Mouse (Mus musculus) heart, embryonic 14.5 days (tissue): Measurements from ENCODE around the gene Tgm7. TPM values are rescaled to one million over a fixed set of nuclear protein-coding genes. Genes with fewer than 3 reads are reported as not detected.

ENCODE experiments used
- polyA plus RNA-seq: library from polyadenylated mRNA; unstranded; fragments of >200 nt; fragmentation: Nextera tagmentation; extraction: Ambion mirVana; gene quantifications from 2 replicates; pipeline ENCODE4 v1.2.1, GENCODE M21; 2014

The Tgm7 gene
- polyA plus RNA-seq, 1 experiment from 2014 or later, result not detected

Other genes starting within 250 kb of the Tgm7 start
- gene Ubr1, start 139.1 kb downstream of the Tgm7 start, polyA plus RNA-seq, result 19.7 and 24.4 TPM in 2 replicates
- 2.1 and 3.9 TPM in 2 replicates for gene Tmem62, start 132.8 kb downstream of the Tgm7 start, polyA plus RNA-seq
- gene Ccndbp1, start 101.4 kb downstream of the Tgm7 start, polyA plus RNA-seq, result 43.7 and 46.9 TPM in 2 replicates
- gene Epb42, start 72.7 kb downstream of the Tgm7 start, polyA plus RNA-seq, result 1.1 and 2.2 TPM in 2 replicates
- 0.11 TPM in 1 of 2 replicates, not detected in the other for gene Tgm5, start 24.0 kb downstream of the Tgm7 start, polyA plus RNA-seq
- 14.7 and 15.6 TPM in 2 replicates for gene Adal, start 30.6 kb upstream of the Tgm7 start, polyA plus RNA-seq
- 16.9 TPM in 2 replicates for gene Lcmt2, start 30.9 kb upstream of the Tgm7 start, polyA plus RNA-seq
- 31.5 and 33.5 TPM in 2 replicates for gene Tubgcp4, start 60.9 kb upstream of the Tgm7 start, polyA plus RNA-seq
- gene Zscan29, start 61.3 kb upstream of the Tgm7 start, polyA plus RNA-seq, result 6.2 and 6.4 TPM in 2 replicates
- gene Trp53bp1, start 161.6 kb upstream of the Tgm7 start, polyA plus RNA-seq, result 44.1 and 47.5 TPM in 2 replicates
- gene Map1a, start 179.8 kb upstream of the Tgm7 start, polyA plus RNA-seq, result 7.3 and 7.7 TPM in 2 replicates
- 12.8 and 16.0 TPM in 2 replicates for gene Ppip5k1, start 245.6 kb upstream of the Tgm7 start, polyA plus RNA-seq
- gene Ckmt1, start 247.9 kb upstream of the Tgm7 start, polyA plus RNA-seq, result 0.42 and 0.72 TPM in 2 replicates